Mouse (Mus musculus) gastrocnemius, adult 2 months (tissue): ENCODE measurements around the gene Slc7a11. TPM values are rescaled to one million over a fixed set of nuclear protein-coding genes. Genes with fewer than 3 reads are reported as not detected.
A peak's percentile ranks its signal among the peaks of the same experiment; 100 is the strongest.

Experiments
- DNase-seq: peaks from one replicate; pipeline ENCODE4 v3.0.0; 2022
- H3K27ac ChIP-seq: fragments of 200-600 bp; 2 replicates; pipeline ENCODE4 v1.8.1; 2022; ENCODE audit warnings: mild to moderate bottlenecking
- H3K4me3 ChIP-seq: fragments of 200-600 bp; 2 replicates; pipeline ENCODE4 v1.8.1; 2022; ENCODE audit warnings: mild to moderate bottlenecking, moderate library complexity
- CTCF ChIP-seq: fragments of 200-600 bp; IDR thresholded peaks from 2 replicates; pipeline ENCODE4 v1.8.1; 2022; ENCODE audit warnings: antibody characterized with exemption, mild to moderate bottlenecking, moderate library complexity
- intact Hi-C: fragments of 180-260 bp; cut with DNase I; formaldehyde crosslinking; loops from one replicate; pipeline ENCODE4 v1.15.1; 2025
- total RNA-seq, 2 experiments: library from RNA; stranded (reverse); gene quantifications; 2 replicates each; pipeline ENCODE4 v1.2.3; 2021

Slc7a11 gene
- total RNA-seq, 2 experiments from 2014 or later: 0.06 to 0.18 TPM

GRCm38 (mm10) chr3:49965569-49965968 lies 477.8 kb downstream of the Slc7a11 start:
- Histone ChIP-seq H3K27ac (no peak overlapping the region), H3K4me3 (no peak overlapping the region)
- no peak for TF ChIP-seq CTCF
- intact Hi-C loops: no loop called here
- DNase-seq: no peak

- no peak overlapping the region for H3K27ac ChIP-seq
- H3K4me3 ChIP-seq: no peak overlapping the region
- intact Hi-C loops: no loop called here
- DNase-seq: no peak
- no peak for TF ChIP-seq CTCF
Observed at GRCm38 (mm10) chr3:49960581-49960980, 482.8 kb downstream of the Slc7a11 start.

GRCm38 (mm10) chr3:49946845-49947244 lies 496.6 kb downstream of the Slc7a11 start:
- Histone ChIP-seq H3K4me3 (no peak overlapping the region), H3K27ac (no peak overlapping the region)
- intact Hi-C loops: no loop called here
- no peak for TF ChIP-seq CTCF
- no peak for DNase-seq

- no peak overlapping the region for H3K27ac ChIP-seq
- no peak for DNase-seq
- H3K4me3 ChIP-seq: no peak overlapping the region
- no peak for TF ChIP-seq CTCF
- intact Hi-C loops: no loop called here
Observed at GRCm38 (mm10) chr3:49944783-49945182, 498.6 kb downstream of the Slc7a11 start.

- no peak overlapping the region for H3K27ac ChIP-seq
- no peak for TF ChIP-seq CTCF
- H3K4me3 ChIP-seq: no peak overlapping the region
- no peak for DNase-seq
- intact Hi-C loops: no loop called here
Observed at GRCm38 (mm10) chr3:49937611-49938010, 505.8 kb downstream of the Slc7a11 start.

- intact Hi-C loops: no loop called here
- H3K27ac ChIP-seq: peak overlapping the region; percentile 35; the same call in 1 of the 2 replicates
- DNase-seq: no peak
- TF ChIP-seq CTCF: no peak
- no peak overlapping the region for H3K4me3 ChIP-seq
Observed at GRCm38 (mm10) chr3:49929496-49929895, 513.9 kb downstream of the Slc7a11 start.

- DNase-seq: no peak
- intact Hi-C loops: no loop called here
- H3K27ac ChIP-seq: peak overlapping the region; percentile 35; the same call in 1 of the 2 replicates
- TF ChIP-seq CTCF: no peak
- H3K4me3 ChIP-seq: no peak overlapping the region
Observed at GRCm38 (mm10) chr3:49928509-49929263, 514.7 kb downstream of the Slc7a11 start.

- TF ChIP-seq CTCF: no peak
- intact Hi-C loops: loop anchor here (10.0 kb wide), 1 partner anchor 159 kb away; the partner anchor contains the start of gene Pcdh18
- DNase-seq: no peak
- Histone ChIP-seq H3K27ac (no peak overlapping the region), H3K4me3 (no peak overlapping the region)
Observed at GRCm38 (mm10) chr3:49913929-49914328, 529.5 kb downstream of the Slc7a11 start.

- intact Hi-C loops: loop anchor here (10.0 kb wide), 1 partner anchor 156 kb away; the partner anchor contains the start of gene Pcdh18
- Histone ChIP-seq H3K27ac (no peak overlapping the region), H3K4me3 (no peak overlapping the region)
- TF ChIP-seq CTCF: no peak
- no peak for DNase-seq
Observed at GRCm38 (mm10) chr3:49910922-49911321, 532.5 kb downstream of the Slc7a11 start.

GRCm38 (mm10) chr3:49908426-49909341 lies 534.7 kb downstream of the Slc7a11 start:
- no peak for DNase-seq
- Histone ChIP-seq H3K27ac (peak overlapping the region; percentile 72), H3K4me3 (peak overlapping the region; percentile 36)
- TF ChIP-seq CTCF: no peak
- intact Hi-C loops: no loop called here

GRCm38 (mm10) chr3:49893945-49894344 lies 549.5 kb downstream of the Slc7a11 start:
- intact Hi-C loops: no loop called here
- no peak for DNase-seq
- no peak overlapping the region for H3K4me3 ChIP-seq
- no peak for TF ChIP-seq CTCF
- no peak overlapping the region for H3K27ac ChIP-seq

GRCm38 (mm10) chr3:49887359-49887758 lies 556.1 kb downstream of the Slc7a11 start:
- no peak for TF ChIP-seq CTCF
- no peak for DNase-seq
- no peak overlapping the region for H3K27ac ChIP-seq
- H3K4me3 ChIP-seq: no peak overlapping the region
- intact Hi-C loops: no loop called here
